Mouse (Mus musculus) cerebellum, adult 2 months (tissue): Measurements from ENCODE around the gene Cdk16.

Experiments
- CTCF ChIP-seq: fragments of 200-500 bp; IDR thresholded peaks from 2 replicates; pipeline ENCODE4 v1.5.1; 2011; ENCODE audit warnings: low read depth, mild to moderate bottlenecking, control low read depth, low read length, moderate library complexity, borderline replicate concordance; ENCODE audit not compliant: insufficient read depth
- POLR2A ChIP-seq: fragments of 200-500 bp; IDR thresholded peaks from 2 replicates; pipeline ENCODE4 v1.6.1; 2011; ENCODE audit warnings: low read length, control low read depth, borderline replicate concordance; ENCODE audit not compliant: insufficient read depth

- TF ChIP-seq CTCF, result no peak
- no peak for TF ChIP-seq POLR2A
These were observed 48.7 kb downstream of the Cdk16 start for GRCm38 (mm10) chrX:20736479-20736878.
